Mouse (Mus musculus) liver, embryonic 16.5 days (tissue): ENCODE results near the gene Ric8b. TPM values are rescaled to one million over a fixed set of nuclear protein-coding genes. Genes with fewer than 3 reads are reported as not detected.

Source experiments
- ATAC-seq: fragments of 200-750 bp; cut with Nextera tagmentation; 2 replicates; pipeline ENCODE4 v1.8.0; 2017; ENCODE audit warnings: low read depth, mild to moderate bottlenecking, moderate number of reproducible peaks, moderate library complexity
- H3K27ac ChIP-seq: fragments of 300-500 bp; sonication (generic); 2 replicates; pipeline ENCODE4 v1.5.1; 2014; ENCODE audit warnings: mild to moderate bottlenecking, low read length
- H3K27me3 ChIP-seq: fragments of 300-500 bp; sonication (generic); 2 replicates; pipeline ENCODE4 v1.6.1; 2014; ENCODE audit warnings: low read depth, low read length, mixed read lengths; ENCODE audit not compliant: control insufficient read depth, insufficient read depth
- H3K36me3 ChIP-seq: fragments of 300-500 bp; sonication (generic); 2 replicates; pipeline ENCODE4 v1.6.1; 2014; ENCODE audit warnings: mild to moderate bottlenecking; ENCODE audit not compliant: control insufficient read depth, insufficient read depth
- H3K4me1 ChIP-seq: fragments of 300-500 bp; sonication (generic); 2 replicates; pipeline ENCODE4 v1.6.1; 2014; ENCODE audit warnings: low read depth, low read length, mixed read lengths; ENCODE audit not compliant: control insufficient read depth
- H3K4me2 ChIP-seq: fragments of 300-500 bp; sonication (generic); 2 replicates; pipeline ENCODE4 v1.6.1; 2014; ENCODE audit warnings: low read depth, low read length, mixed read lengths
- H3K4me3 ChIP-seq: fragments of 300-500 bp; sonication (generic); 2 replicates; pipeline ENCODE4 v1.5.1; 2014; ENCODE audit warnings: low read depth, mild to moderate bottlenecking, low read length
- H3K9ac ChIP-seq: fragments of 300-500 bp; sonication (generic); 2 replicates; pipeline ENCODE4 v1.6.1; 2014; ENCODE audit warnings: low read depth, low read length
- H3K9me3 ChIP-seq: fragments of 300-500 bp; sonication (generic); replicated peaks from 2 replicates; pipeline ENCODE4 v1.6.1; 2016; ENCODE audit warnings: low read length; ENCODE audit not compliant: control insufficient read depth
- WGBS: fragments of 180-500 bp; shearing (Covaris S2); extraction: QIAGEN DNeasy Blood & Tissue Kit; methylation state at CpG from one replicate; pipeline ENCODE4 v1.1.7; 2014; ENCODE audit not compliant: insufficient replicate concordance; 5-methylcytosine and 5-hydroxymethylcytosine counted together
- polyA plus RNA-seq: library from polyadenylated mRNA; unstranded; fragments of >200 nt; fragmentation: Nextera tagmentation; extraction: Ambion mirVana; gene quantifications from 2 replicates; pipeline ENCODE4 v1.2.1, GENCODE M21; 2015

The Ric8b gene
- polyA plus RNA-seq, 1 experiment from 2014 or later: 3.2 TPM

DNA sequence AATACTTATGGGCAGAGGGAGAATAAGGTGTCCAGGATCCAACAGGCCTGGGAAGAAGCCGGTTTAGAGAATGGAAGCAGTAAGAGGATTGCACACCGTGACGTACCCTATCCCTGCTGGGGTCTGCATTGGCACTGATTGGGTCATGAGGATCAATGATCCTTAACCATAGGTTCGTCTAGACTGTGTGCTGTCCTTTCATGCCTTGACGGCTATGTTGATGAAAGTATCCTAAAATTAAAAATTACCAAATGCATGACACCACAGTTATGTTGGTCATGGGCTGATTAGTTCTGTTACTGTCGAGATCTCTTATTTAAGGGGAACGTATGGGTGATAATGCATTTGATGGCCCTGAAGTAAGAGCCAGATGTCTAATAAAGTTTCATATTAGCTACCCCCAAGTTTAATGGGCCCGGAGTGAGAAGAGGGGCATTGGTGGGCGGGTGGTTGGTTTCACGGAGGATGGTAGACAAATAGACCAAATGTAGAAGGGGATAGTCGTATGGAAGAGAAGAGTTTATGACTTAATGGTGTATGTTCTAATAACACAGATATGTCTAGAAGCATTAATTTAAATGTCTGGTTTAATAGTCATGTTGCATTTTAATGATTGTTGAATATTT, 108.5 kb downstream of the Ric8b start:
- WGBS: 74% methylated on average over 11 of the region's 11 CpGs
- no peak overlapping the region for H3K9ac ChIP-seq
- no peak overlapping the region for H3K4me2 ChIP-seq
- peaks cover 9% of the 10 kb centered on the region for H3K4me1 ChIP-seq
- peak; percentile 89 for ATAC-seq
- H3K4me3 ChIP-seq: no peak overlapping the region
- H3K27ac ChIP-seq: no peak overlapping the region
- no peaks in the 10 kb centered on the region for H3K27me3 ChIP-seq
- H3K36me3 ChIP-seq: no peaks in the 10 kb centered on the region
- no peaks in the 10 kb centered on the region for H3K9me3 ChIP-seq

DNA sequence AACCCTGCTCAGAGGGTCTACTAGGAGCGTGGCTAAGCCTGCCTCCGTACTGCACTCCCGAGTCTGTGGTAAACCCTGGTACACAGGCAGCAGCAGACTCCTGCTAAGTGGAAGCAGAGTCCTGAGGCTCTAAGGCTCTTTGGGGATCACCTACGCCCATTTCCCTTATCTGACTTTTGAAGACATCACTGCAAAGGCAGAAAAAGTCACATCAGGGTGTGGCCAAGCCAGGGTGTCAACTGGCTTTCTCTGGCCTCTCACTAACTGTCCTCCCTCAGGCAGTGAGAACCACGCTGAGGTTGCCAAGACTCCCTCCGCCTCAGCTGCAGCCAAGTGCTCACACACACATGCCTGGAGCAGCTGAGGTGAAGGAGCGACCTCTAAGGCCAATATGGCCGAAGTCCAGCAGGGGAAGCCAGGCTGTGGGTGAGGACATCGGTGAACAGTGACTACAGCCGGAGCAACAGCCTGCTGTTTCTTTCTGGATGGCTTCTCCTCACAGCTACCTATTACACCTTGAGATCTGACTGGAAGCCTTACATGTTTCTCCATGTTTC, 110.3 kb downstream of the Ric8b start:
- no peak overlapping the region for H3K4me2 ChIP-seq
- H3K27me3 ChIP-seq: no peaks in the 10 kb centered on the region
- no peak overlapping the region for H3K4me3 ChIP-seq
- no peaks in the 10 kb centered on the region for H3K36me3 ChIP-seq
- 46% methylated on average over 10 of the region's 10 CpGs for WGBS
- H3K9ac ChIP-seq: no peak overlapping the region
- peaks cover 9% of the 10 kb centered on the region for H3K4me1 ChIP-seq
- no peaks in the 10 kb centered on the region for H3K9me3 ChIP-seq
- ATAC-seq: peak; percentile 74
- H3K27ac ChIP-seq: no peak overlapping the region

DNA sequence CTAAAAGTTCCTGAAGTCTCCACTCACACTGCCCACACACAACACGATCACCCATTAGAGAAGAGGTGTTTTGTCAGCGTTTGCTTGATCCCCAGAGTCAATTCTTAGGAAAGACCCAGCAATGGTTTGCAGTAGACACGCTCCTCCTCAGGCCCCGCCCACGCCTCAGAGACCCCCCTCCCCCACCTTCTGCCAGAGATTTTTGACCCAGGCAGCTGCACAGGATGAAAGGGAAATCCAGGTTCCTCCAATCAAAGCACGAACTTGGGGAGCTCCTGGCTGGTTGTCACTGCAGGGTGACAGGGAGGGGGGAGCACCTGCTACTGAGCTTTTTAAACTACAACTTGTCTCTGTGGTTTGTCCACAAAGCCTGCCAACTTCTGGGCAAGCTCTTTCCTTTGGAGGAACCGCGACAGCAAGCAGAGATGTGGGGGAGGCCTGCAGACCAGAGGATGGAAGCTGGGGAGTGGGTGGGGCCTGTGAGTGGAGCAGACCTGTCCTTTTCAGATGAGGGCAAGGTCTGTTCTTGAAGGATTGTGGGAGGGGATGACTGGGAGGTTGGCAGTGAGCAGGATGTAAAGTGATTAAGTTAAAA, 117.8 kb downstream of the Ric8b start:
- no peaks in the 10 kb centered on the region for H3K9me3 ChIP-seq
- H3K4me2 ChIP-seq: no peak overlapping the region
- no peaks in the 10 kb centered on the region for H3K4me1 ChIP-seq
- WGBS: 12% methylated on average over 8 of the region's 8 CpGs
- ATAC-seq: no peak
- no peak overlapping the region for H3K27ac ChIP-seq
- no peaks in the 10 kb centered on the region for H3K36me3 ChIP-seq
- H3K4me3 ChIP-seq: no peak overlapping the region
- no peak overlapping the region for H3K9ac ChIP-seq
- no peaks in the 10 kb centered on the region for H3K27me3 ChIP-seq

DNA sequence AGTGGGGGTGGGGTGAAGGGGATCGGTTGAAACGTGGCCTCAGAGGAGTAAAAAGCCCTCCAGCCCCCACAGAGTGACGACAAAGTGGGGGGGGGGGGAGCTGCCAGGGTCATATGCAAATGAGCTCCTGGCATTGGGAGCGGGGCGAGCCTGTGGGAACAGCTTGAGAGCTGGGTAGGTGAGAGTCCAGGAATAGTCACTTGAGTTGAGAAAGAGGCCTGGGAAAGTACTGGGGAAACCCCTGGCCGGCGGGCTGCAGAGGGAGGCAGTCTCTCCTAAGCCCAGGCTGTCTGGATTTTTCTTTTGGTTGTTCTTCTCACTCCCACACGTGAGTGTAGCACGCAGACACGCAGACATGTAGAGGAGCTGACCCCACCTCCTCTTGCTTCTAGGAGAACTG, 120.7 kb downstream of the Ric8b start:
- Histone ChIP-seq H3K27ac (no peak overlapping the region), H3K36me3 (no peaks in the 10 kb centered on the region), H3K4me2 (no peak overlapping the region), H3K4me1 (no peaks in the 10 kb centered on the region), H3K4me3 (no peak overlapping the region), H3K9me3 (no peaks in the 10 kb centered on the region), H3K27me3 (no peaks in the 10 kb centered on the region), H3K9ac (no peak overlapping the region)
- ATAC-seq: peak; percentile 30; the same call in 1 of the 2 replicates
- WGBS: 60% methylated on average over 10 of the region's 10 CpGs

DNA sequence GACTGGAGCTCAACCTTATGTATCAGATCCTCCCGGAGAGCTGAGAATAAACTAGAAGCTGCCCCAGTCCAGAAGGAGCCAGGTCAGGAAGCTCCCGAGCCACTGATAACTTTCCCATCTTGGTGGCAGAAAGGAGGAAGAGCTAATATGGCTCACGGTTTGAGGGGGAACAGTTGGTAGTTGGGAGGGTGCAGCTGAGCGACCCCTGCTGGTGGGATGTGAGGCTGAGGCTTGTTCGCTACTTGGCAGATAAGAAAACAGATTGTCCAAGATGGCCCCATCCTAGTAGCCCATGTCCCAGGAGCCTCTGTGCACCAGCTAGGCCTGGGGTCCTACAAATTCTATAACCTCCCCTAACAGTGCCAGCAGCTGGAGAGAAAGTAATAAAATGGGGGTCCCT, 121.4 kb downstream of the Ric8b start:
- Histone ChIP-seq H3K27me3 (no peaks in the 10 kb centered on the region), H3K36me3 (no peaks in the 10 kb centered on the region)
- WGBS: 62% methylated on average over 5 of the region's 5 CpGs

DNA sequence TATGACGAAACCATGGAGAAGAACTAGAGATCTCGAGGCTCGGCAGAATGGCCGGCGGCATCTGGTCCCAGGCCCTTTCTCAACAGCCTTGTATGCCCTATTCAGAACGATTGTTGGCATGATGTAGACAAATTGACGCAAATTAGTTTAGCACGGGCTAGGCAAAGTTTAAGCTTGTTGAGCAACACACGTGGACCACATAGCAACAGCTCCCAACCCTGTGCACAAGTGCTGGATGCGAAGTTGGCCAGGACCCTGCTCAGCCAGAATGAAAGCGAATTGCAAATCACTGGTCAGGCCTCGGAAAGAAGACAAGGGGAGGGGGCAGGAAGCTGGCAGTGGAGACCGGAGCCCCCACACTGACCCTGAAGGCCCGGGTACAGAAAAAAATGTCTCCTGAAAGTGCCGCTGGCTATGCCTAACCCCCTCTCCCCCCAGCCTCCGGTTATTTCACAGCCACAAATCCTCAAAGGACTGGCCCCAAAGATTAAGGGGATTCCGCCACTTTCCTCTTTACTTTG, 126.8 kb downstream of the Ric8b start:
- Histone ChIP-seq H3K27ac (no peak overlapping the region), H3K36me3 (no peaks in the 10 kb centered on the region), H3K27me3 (no peaks in the 10 kb centered on the region), H3K9me3 (no peaks in the 10 kb centered on the region), H3K4me3 (peak overlapping the region; percentile 44), H3K4me1 (no peaks in the 10 kb centered on the region; the same call in 1 of the 2 replicates), H3K9ac (no peak overlapping the region), H3K4me2 (peak overlapping the region; percentile 54)
- peak; percentile 19; the same call in 1 of the 2 replicates for ATAC-seq
- whole genome bisulfite sequencing: 32% methylated on average over 17 of the region's 17 CpGs

More for the DNA sequence above, 121.4 kb downstream of the Ric8b start:
- H3K4me1 ChIP-seq: no peaks in the 10 kb centered on the region
- H3K9ac ChIP-seq: no peak overlapping the region
- H3K9me3 ChIP-seq: no peaks in the 10 kb centered on the region
- no peak for ATAC-seq
- no peak overlapping the region for H3K4me2 ChIP-seq
- H3K4me3 ChIP-seq: no peak overlapping the region
- H3K27ac ChIP-seq: no peak overlapping the region

DNA sequence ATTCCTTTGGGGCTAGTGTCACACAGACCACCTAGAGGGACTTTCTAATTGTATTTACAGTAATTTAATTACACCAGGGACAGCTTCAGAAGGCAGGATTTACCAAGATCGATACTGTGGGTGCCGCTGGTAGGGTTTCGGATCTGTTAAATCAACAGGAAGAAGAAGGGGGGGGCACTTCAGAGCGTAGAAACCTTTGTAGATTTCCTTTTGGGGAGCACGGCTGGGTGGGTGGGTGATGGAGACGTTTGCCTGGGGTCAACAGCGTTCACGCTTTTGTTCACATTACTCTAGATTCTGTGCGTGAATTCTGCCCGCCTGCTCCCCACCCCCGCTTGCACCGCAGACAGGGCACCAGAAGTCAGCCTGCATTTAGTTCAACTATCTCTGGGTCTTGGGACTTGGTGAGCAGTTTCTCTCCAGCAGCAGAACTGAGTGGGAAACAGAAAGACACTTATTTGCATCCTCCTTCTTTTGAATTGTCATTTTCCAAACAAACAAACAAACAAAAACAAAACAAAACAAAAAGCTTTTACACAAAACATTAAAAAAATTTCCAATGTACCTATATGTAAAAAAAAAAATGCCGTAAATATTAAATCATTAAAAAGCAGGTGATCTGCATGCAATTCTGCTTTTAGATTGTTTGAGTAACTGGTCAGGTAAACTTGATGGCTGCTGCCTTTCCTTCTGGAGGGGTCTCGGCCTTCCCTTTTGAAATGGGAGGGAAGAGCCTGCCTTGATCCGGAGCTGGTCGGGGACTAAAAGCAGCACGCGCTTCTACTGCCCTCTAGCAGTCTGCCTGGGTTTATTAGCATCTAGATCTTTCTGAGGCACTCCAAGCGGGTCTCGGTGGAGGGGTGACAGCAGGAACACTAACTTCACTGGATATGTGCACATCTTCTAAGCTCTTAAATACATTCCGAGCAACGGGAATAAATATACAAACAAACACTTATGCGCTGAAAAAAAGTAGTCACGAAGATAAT, 127.6 kb downstream of the Ric8b start:
- H3K27me3 ChIP-seq: no peaks in the 10 kb centered on the region
- H3K4me2 ChIP-seq: peak overlapping the region; percentile 54
- ATAC-seq: no peak
- H3K4me1 ChIP-seq: no peaks in the 10 kb centered on the region; the same call in 1 of the 2 replicates
- no peak overlapping the region for H3K9ac ChIP-seq
- H3K9me3 ChIP-seq: no peaks in the 10 kb centered on the region
- WGBS: 9% methylated on average over 24 of the region's 24 CpGs
- H3K27ac ChIP-seq: no peak overlapping the region
- peak overlapping the region; percentile 44 for H3K4me3 ChIP-seq
- H3K36me3 ChIP-seq: no peaks in the 10 kb centered on the region

DNA sequence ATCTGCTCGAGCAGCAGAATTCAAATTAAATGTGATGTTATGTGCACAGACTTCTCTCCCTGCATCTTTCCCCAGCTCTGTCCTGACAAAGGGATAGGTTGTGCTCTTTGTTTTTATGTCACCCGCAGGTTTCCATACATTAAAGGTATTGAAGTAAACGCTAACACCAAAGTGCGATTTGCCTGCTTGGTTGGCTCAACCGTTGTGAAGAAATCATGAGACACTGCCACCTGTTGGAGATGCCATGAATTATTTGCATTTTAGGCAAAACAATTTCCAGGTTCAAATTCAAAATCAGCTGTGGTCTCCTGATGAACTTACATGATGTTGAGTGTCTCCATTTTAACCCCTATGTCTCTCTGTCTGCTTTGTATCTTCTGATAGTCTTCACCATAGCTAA, 129.2 kb downstream of the Ric8b start:
- ATAC-seq: no peak
- no peaks in the 10 kb centered on the region; the same call in 1 of the 2 replicates for H3K4me1 ChIP-seq
- no peak overlapping the region for H3K4me3 ChIP-seq
- no peak overlapping the region for H3K4me2 ChIP-seq
- no peaks in the 10 kb centered on the region for H3K9me3 ChIP-seq
- H3K9ac ChIP-seq: no peak overlapping the region
- no peaks in the 10 kb centered on the region for H3K36me3 ChIP-seq
- no peak overlapping the region for H3K27ac ChIP-seq
- WGBS: 24% methylated on average over 5 of the region's 5 CpGs
- H3K27me3 ChIP-seq: no peaks in the 10 kb centered on the region
